Mouse (Mus musculus) embryonic stem cell, embryonic (primary cell): Measurements from ENCODE around the gene Myo19.

Source experiments
- CTCF ChIA-PET, 4 experiments: fragments of 300-600 bp in 2 of 4; fragments of 350-600 bp in 2 of 4; sonication (Branson Sonifier 250); formaldehyde crosslinking; loops; one replicate each; lab custom pipeline; 2022; ENCODE audit warnings: inconsistent platforms in 2 of 4; lab: Charles Lee
- POLR2A ChIA-PET, 4 experiments: fragments of 300-600 bp in 2 of 4; fragments of 350-600 bp in 2 of 4; sonication (Branson Sonifier 250); formaldehyde crosslinking; loops; one replicate each; lab custom pipeline; 2022; ENCODE audit warnings: antibody characterized with exemption in 4 of 4, inconsistent platforms in 1 of 4; lab: Charles Lee

The Myo19 gene

DNA sequence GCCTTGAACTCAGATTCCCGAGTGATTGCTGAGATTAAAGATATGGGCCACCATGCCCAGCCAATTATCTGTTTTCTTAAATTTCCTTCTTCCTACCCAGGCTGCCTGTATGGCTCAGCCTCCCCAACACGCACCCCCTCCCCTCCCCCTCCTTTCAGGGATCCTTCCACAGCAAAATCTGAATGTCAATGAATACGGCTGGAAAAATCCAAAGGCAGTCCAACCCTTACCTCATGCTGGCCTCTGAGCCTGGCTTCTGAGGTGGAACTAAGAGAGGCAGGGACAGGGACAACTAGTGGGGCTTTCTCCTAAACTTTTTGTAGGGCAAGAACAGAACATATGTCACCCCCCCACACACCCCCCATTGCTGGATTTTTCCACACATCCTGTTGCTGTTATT, 68.2 kb downstream of the Myo19 start:
- ChIA-PET CTCF (interaction anchor here in 1 of 4 experiments (1.6 kb wide), 1 partner anchor 30 kb away, joined by 3 read pairs; no protein-coding TSS in a partner anchor), POLR2A (interaction anchor here in 2 of 4 experiments (0.6 to 1.0 kb wide), 3 partner anchors 9 to 73 kb away, joined by 3 to 4 read pairs (median 3); partner anchors contain the start of gene Car4 (in 1 of the 2))

GRCm38 (mm10) chr11:84948526-84948925, 68.6 kb downstream of the Myo19 start:
- CTCF ChIA-PET: no interaction called here
- POLR2A ChIA-PET: interaction anchor here in 1 of 4 experiments (0.6 to 1.0 kb wide), 2 partner anchors 9 to 423 kb away, joined by 3 to 4 read pairs; partner anchors contain the start of genes Car4 and Lhx1

DNA sequence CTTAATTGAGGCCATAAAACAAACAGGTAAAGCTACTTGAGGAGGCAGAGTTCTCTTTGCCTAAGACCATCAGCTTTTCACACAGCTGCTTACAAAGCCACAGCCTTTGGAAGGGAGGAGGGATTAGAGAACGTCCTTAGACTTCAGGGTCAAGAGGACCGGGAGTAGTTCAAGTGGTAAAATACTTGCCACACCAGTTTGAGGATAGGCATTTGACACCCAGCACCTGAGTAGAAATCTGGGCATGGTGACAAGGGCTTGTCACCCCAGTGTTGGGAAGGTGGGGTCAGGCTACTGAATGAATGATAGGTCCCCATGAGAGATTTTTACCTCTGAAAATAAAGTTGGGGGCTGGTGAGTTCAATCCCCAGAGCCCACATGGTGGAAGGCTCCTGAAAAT, 72.7 kb downstream of the Myo19 start:
- POLR2A ChIA-PET: no interaction called here
- CTCF ChIA-PET: interaction anchor here in 1 of 4 experiments (1.6 kb wide), 1 partner anchor 34 kb away, joined by 5 read pairs; no protein-coding TSS in a partner anchor

DNA sequence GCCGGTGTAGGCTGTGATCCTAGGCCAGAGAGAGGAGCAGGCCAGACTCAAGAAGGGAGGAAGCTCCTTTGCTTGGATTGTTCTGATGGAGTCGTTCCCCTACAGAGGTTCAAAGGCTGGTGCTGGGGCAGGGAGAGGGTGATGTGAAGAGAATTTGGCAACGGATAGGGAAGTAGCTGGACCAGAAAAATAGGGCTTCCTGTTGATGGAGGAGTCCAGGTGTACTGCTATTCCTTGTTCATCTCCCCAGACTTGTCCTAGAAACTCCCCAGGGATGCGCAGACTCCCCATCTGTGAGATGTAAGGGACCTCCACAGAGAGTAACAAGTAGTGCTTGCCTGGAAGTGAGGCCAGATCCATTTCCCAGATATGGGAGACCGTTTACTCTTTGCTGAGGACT, 76.5 kb downstream of the Myo19 start:
- ChIA-PET POLR2A (interaction anchor here in 1 of 4 experiments (0.9 to 1.4 kb wide), 3 partner anchors 13 to 86 kb away, joined by 3 read pairs; no protein-coding TSS in a partner anchor), CTCF (interaction anchor here in 1 of 4 experiments (1.1 kb wide), 1 partner anchor 38 kb away, joined by 6 read pairs; no protein-coding TSS in a partner anchor)

- CTCF ChIA-PET: interaction anchor here in 2 of 4 experiments (1.1 to 1.5 kb wide), 2 partner anchors 39 kb away, joined by 3 to 6 read pairs; no protein-coding TSS in a partner anchor
- POLR2A ChIA-PET: interaction anchor here in 3 of 4 experiments (0.5 to 2.0 kb wide), 9 partner anchors 9 to 424 kb away, joined by 3 to 8 read pairs (median 3); no protein-coding TSS in a partner anchor
Measured at GRCm38 (mm10) chr11:84957171-84957570, 77.2 kb downstream of the Myo19 start.

DNA sequence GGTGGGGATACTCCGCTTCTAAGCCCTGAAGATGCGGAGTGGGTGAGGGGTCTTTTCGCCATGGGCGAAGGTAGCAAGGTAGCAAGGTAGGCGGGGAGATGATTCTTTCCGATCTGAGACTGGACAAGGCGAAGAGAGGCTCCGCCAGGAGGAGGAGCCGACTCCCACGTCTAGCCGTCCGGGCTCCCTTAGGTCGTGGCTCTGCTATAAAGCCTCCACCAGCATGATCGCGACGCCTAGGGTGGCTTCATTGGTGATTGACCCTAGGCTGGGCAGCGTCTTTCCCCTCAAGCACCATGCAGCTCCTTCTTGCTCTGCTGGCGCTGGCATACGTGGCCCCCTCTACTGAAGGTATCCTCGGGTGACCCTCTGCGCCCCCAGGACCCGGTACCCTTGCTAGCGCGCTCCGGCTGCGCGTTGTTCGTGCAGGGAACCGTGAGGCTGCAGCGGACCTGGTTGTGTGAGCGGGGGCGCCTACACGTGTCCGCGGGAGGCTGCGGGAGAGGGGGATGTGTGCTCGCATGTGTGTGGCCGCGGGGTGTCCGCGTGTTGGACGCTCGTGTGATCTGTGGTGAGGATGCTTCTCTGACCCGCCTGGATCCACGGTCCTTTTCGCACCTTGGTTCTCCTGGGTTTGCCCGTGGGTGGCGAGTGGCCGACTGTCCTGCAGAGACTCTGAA, 77.8 kb downstream of the Myo19 start, which contains the start of gene Car4:
TSS of gene Car4 (plus strand) at position 196 of the 680 bp plus-strand sequence.
- ChIA-PET CTCF (interaction anchor here in 3 of 4 experiments (0.5 to 1.5 kb wide), 4 partner anchors 39 to 40 kb away, joined by 3 to 6 read pairs (median 4); no protein-coding TSS in a partner anchor), POLR2A (interaction anchor here in 2 of 4 experiments (0.5 to 2.0 kb wide), 11 partner anchors 9 to 266 kb away, joined by 3 to 8 read pairs (median 3); no protein-coding TSS in a partner anchor)

GRCm38 (mm10) chr11:84958271-84958630, 78.3 kb downstream of the Myo19 start:
- ChIA-PET POLR2A (interaction anchor here in 2 of 4 experiments (0.5 to 2.0 kb wide), 10 partner anchors 10 to 665 kb away, joined by 3 to 8 read pairs (median 3); no protein-coding TSS in a partner anchor), CTCF (interaction anchor here in 3 of 4 experiments (0.5 to 1.5 kb wide), 3 partner anchors 40 kb away, joined by 3 to 4 read pairs (median 3); no protein-coding TSS in a partner anchor)

DNA sequence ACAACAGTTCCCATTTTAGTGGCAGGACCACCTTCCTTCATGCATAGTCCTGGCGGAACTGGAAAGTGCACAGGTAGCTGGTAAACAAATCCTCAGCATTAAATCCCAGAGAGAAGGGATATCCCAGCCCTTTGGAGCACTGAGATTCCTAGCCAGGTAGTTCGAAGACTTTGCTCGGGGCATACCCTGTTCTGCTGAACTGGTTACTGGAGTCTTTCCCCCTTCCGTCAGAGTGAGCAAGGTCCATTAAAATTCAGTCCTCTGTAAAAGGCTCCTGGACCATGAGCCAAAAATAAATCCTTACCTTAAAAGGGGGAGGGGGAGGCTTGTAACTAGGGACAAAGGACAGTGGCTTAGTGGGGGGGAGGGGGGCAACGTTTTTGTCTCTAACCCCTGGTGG, 79.2 kb downstream of the Myo19 start:
- ChIA-PET CTCF (interaction anchor here in 2 of 4 experiments (0.6 to 1.3 kb wide), 2 partner anchors 40 to 41 kb away, joined by 3 to 4 read pairs; no protein-coding TSS in a partner anchor), POLR2A (interaction anchor here in 2 of 4 experiments (0.6 to 1.4 kb wide), 5 partner anchors 15 to 352 kb away, joined by 3 to 5 read pairs (median 3); partner anchors contain the start of gene Ppm1d (in 1 of the 2))

GRCm38 (mm10) chr11:84959701-84960181, 79.8 kb downstream of the Myo19 start:
- ChIA-PET CTCF (interaction anchor here in 1 of 4 experiments (0.6 to 1.4 kb wide), 2 partner anchors 40 to 211 kb away, joined by 3 to 5 read pairs; partner anchors contain the start of gene 1700125H20Rik), POLR2A (interaction anchor here in 2 of 4 experiments (0.6 to 1.4 kb wide), 4 partner anchors 12 to 351 kb away, joined by 3 to 5 read pairs (median 3); partner anchors contain the start of gene Ppm1d (in 1 of the 2))

- ChIA-PET CTCF (interaction anchor here in 1 of 4 experiments (1.4 kb wide), 1 partner anchor 210 kb away, joined by 5 read pairs; the partner anchor contains the start of gene 1700125H20Rik), POLR2A (interaction anchor here in 1 of 4 experiments (1.2 to 1.4 kb wide), 2 partner anchors 12 to 16 kb away, joined by 3 to 5 read pairs; no protein-coding TSS in a partner anchor)
Measured at GRCm38 (mm10) chr11:84960291-84960690, 80.3 kb downstream of the Myo19 start.

- ChIA-PET POLR2A (interaction anchor here in 1 of 4 experiments (1.2 to 1.4 kb wide), 2 partner anchors 11 to 17 kb away, joined by 3 to 5 read pairs; no protein-coding TSS in a partner anchor), CTCF (interaction anchor here in 2 of 4 experiments (0.6 to 1.4 kb wide), 2 partner anchors 45 to 210 kb away, joined by 5 to 8 read pairs; partner anchors contain the start of genes 1700125H20Rik (in 1 of the 2) and Znhit3 (in 1 of the 2))
Measured at GRCm38 (mm10) chr11:84960780-84961179, 80.8 kb downstream of the Myo19 start.
